Mouse (Mus musculus): Measurements from ENCODE around the gene Elf2.

GRCm38 (mm10) chr3:51215681-51216080 lies 124.8 kb downstream of the Elf2 start:
- no peak for TF ChIP-seq POLR2A (IDR thresholded peaks at IDR 0.05; ENCODE audit: control insufficient read depth, low read depth, low read length)
- no peak for TF ChIP-seq CTCF (IDR thresholded peaks at IDR 0.05; ENCODE audit: control insufficient read depth, insufficient read depth, insufficient replicate concordance, low read depth, low read length)

Measured in testis, adult 2 months (tissue).